Mouse (Mus musculus): ENCODE data around the gene Hexim2. TPM values are rescaled to one million over a fixed set of nuclear protein-coding genes. Genes with fewer than 3 reads are reported as not detected.

The Hexim2 gene
- 8.7 and 9.2 TPM in 2 replicates for polyA plus RNA-seq (2014; fragmentation: Nextera tagmentation; extraction: Ambion mirVana)

DNA sequence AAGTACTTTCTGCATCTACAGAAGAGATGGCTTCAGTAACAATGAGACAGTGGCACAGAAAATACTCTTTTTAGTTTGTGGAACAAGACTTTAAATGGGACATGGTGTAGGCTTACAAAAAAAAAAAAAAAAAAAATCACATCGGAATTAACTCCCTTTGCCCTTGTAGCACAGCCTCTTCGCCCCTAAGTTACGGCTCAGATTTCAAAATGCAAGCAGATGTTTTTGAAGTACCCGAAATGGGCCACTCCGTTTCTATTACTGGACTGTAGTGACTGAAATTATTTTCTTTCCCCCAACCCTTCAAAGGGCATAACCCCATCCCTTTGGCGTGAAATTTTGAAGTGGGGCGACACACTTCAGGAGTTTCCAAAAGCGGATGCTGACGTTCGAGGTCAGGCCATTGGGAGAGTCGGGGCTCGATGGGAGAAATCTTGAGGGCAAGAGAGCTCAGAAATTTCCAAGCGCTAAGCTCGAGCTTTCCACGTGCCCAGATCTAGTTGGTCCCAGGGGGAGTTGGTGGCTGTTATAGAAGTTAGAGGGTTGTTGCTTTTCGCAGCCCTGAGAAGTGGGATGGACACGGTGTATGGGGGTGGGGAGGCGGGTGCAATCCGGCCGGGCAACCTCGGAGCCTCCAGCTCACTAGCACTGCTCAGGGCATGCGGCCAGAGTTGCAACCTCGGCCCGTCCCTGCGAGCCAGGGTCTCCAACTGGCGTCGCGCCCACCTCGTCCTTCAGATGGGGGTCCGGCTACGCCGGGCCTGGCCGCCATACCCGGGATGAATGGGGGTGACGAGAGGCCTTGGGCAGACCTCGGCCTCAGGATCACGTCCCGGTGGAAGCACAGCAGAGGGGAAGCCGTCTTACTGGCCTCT is at the start of gene Hexim2:
Hexim2 (plus strand) TSS at position 729 of the 875 bp plus-strand sequence.
- Histone ChIP-seq H3K4me3 (ENCODE audit: low read depth, low read length) (peak within 1 kb of the TSS; percentile 95), H3K9ac (ENCODE audit: low read length) (peak within 1 kb of the TSS; percentile 99), H3K9me3 (ENCODE audit: control insufficient read depth, low read length) (no peaks in the 10 kb centered on the region), H3K36me3 (ENCODE audit: control insufficient read depth, insufficient read depth, low read length) (no peaks in the 10 kb centered on the region), H3K27ac (ENCODE audit: low read depth, low read length) (peak within 1 kb of the TSS; percentile 95), H3K4me1 (replicated peaks; ENCODE audit: control insufficient read depth, insufficient read depth, low read length) (peaks cover 6% of the 10 kb centered on the region), H3K4me2 (ENCODE audit: low read depth, low read length, severe bottlenecking) (peak within 1 kb of the TSS; percentile 70), H3K27me3 (ENCODE audit: control insufficient read depth, insufficient read depth, low read length) (no peaks in the 10 kb centered on the region)
- DNase-seq (ENCODE audit: low spot score) (no peak), ATAC-seq (replicated peaks; ENCODE audit: low FRiP score) (peak; percentile 67)
- under 1% methylated on average over 39 of the region's 39 CpGs for WGBS

- Histone ChIP-seq H3K4me3 (ENCODE audit: low read depth, low read length) (no peak overlapping the region), H3K36me3 (ENCODE audit: control insufficient read depth, insufficient read depth, low read length) (no peaks in the 10 kb centered on the region), H3K9me3 (ENCODE audit: control insufficient read depth, low read length) (no peaks in the 10 kb centered on the region), H3K27ac (ENCODE audit: low read depth, low read length) (no peak overlapping the region), H3K27me3 (ENCODE audit: control insufficient read depth, insufficient read depth, low read length) (no peaks in the 10 kb centered on the region), H3K4me1 (replicated peaks; ENCODE audit: control insufficient read depth, insufficient read depth, low read length) (0 out of 2 replicates have a peak, but pooled peaks cover 3% of the 10 kb centered on the region), H3K9ac (ENCODE audit: low read length) (no peak overlapping the region), H3K4me2 (ENCODE audit: low read depth, low read length, severe bottlenecking) (no peak overlapping the region)
- DNase-seq (ENCODE audit: low spot score), result no peak
- no peak for ATAC-seq (replicated peaks; ENCODE audit: low FRiP score)
- 97% methylated on average over 7 of the region's 7 CpGs for WGBS
Observed at GRCm38 (mm10) chr11:103093306-103093705, 38.9 kb upstream of the Hexim2 start.

DNA sequence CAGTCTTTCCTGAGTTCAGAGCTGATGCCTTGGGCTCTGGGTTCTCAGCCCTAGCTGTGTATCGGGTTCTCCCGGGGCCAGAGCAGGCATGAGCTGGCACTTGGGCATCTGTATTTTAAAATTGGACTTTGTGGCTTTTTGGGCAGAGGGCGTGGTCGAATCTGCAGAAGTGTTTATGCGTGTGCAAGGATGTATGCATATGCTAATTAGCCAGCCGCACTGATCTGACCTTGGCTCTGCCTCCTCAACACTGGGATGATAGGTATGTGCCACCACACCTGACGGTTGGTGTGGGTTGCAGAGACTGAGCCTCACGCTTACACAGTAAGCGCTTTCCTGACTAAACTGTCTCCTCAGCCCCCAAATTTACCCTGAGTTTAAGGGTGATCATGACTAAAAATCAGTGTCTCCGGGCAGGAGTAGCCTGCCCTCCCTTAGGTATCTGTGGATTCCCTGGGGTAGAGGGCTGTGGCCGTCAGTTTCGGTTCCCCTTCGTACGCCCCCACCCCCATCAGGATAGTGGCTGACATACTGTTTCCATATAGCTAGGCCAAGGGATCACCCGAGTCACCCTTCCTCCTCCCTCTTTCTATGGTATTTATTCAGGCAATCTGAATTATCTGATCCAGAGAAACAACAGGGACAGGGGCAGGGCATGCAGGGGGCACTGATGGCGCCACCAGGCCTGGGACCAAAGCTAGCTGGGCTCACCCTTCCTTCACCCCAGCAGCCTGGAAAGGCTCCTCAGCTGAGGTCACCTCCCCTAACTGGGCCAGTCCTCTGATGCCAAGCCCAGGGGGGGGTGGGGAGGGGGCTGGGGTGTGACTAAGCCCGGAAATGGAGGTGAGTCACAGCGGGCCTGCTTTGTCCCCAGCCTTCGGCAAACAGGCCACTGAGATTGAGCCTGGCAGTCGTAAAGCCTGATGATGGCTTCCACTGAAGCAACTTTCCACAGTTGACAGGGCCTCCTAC is 38.1 kb upstream of the Hexim2 start:
- 73% methylated on average over 20 of the region's 20 CpGs for WGBS
- H3K4me3 ChIP-seq (ENCODE audit: low read depth, low read length), result no peak overlapping the region
- DNase-seq (ENCODE audit: low spot score), result no peak
- ATAC-seq (replicated peaks; ENCODE audit: low FRiP score), result no peak
- peaks cover 3% of the 10 kb centered on the region; the same call in 1 of the 2 replicates for H3K27me3 ChIP-seq (ENCODE audit: control insufficient read depth, insufficient read depth, low read length)
- no peak overlapping the region for H3K27ac ChIP-seq (ENCODE audit: low read depth, low read length)
- no peaks in the 10 kb centered on the region for H3K9me3 ChIP-seq (ENCODE audit: control insufficient read depth, low read length)
- no peak overlapping the region for H3K9ac ChIP-seq (ENCODE audit: low read length)
- H3K4me1 ChIP-seq (replicated peaks; ENCODE audit: control insufficient read depth, insufficient read depth, low read length), result 0 out of 2 replicates have a peak, but pooled peaks cover 5% of the 10 kb centered on the region
- no peak overlapping the region for H3K4me2 ChIP-seq (ENCODE audit: low read depth, low read length, severe bottlenecking)
- no peaks in the 10 kb centered on the region for H3K36me3 ChIP-seq (ENCODE audit: control insufficient read depth, insufficient read depth, low read length)

GRCm38 (mm10) chr11:103095107-103095670 is 37.0 kb upstream of the Hexim2 start:
- DNase-seq (ENCODE audit: low spot score), result no peak
- no peak for ATAC-seq (replicated peaks; ENCODE audit: low FRiP score)
- Histone ChIP-seq H3K9me3 (ENCODE audit: control insufficient read depth, low read length) (no peaks in the 10 kb centered on the region), H3K36me3 (ENCODE audit: control insufficient read depth, insufficient read depth, low read length) (no peaks in the 10 kb centered on the region), H3K4me3 (ENCODE audit: low read depth, low read length) (no peak overlapping the region), H3K27ac (ENCODE audit: low read depth, low read length) (no peak overlapping the region), H3K4me1 (replicated peaks; ENCODE audit: control insufficient read depth, insufficient read depth, low read length) (0 out of 2 replicates have a peak, but pooled peaks cover 5% of the 10 kb centered on the region), H3K4me2 (ENCODE audit: low read depth, low read length, severe bottlenecking) (no peak overlapping the region), H3K27me3 (ENCODE audit: control insufficient read depth, insufficient read depth, low read length) (peaks cover 11% of the 10 kb centered on the region), H3K9ac (ENCODE audit: low read length) (no peak overlapping the region)
- WGBS, result 61% methylated on average over 9 of the region's 9 CpGs

DNA sequence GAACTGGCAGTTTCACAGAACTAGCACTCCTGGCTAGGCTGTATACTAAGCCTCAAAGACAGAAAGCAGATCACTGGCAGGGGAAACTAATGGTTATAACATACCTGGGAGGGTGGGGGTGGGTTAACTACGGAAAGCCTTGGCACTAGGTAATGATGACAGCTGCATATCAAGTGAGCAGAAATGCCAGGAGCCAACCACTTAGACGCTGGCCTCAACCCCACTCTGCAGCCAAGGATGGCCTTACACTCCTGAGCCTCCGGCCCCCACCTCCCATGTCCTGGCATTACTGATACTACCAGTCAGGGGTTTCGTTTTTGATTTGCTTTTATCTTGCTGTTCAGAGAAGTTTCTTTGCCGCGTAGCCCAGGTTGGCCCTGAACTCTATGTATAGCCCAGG is 36.4 kb upstream of the Hexim2 start:
- Histone ChIP-seq H3K4me3 (ENCODE audit: low read depth, low read length) (no peak overlapping the region), H3K27me3 (ENCODE audit: control insufficient read depth, insufficient read depth, low read length) (peaks cover 17% of the 10 kb centered on the region), H3K4me1 (replicated peaks; ENCODE audit: control insufficient read depth, insufficient read depth, low read length) (0 out of 2 replicates have a peak, but pooled peaks cover 5% of the 10 kb centered on the region), H3K9me3 (ENCODE audit: control insufficient read depth, low read length) (no peaks in the 10 kb centered on the region), H3K36me3 (ENCODE audit: control insufficient read depth, insufficient read depth, low read length) (no peaks in the 10 kb centered on the region), H3K4me2 (ENCODE audit: low read depth, low read length, severe bottlenecking) (no peak overlapping the region), H3K27ac (ENCODE audit: low read depth, low read length) (no peak overlapping the region), H3K9ac (ENCODE audit: low read length) (no peak overlapping the region)
- ATAC-seq (replicated peaks; ENCODE audit: low FRiP score) (no peak), DNase-seq (ENCODE audit: low spot score) (no peak)
- 87% methylated on average over 6 of the region's 6 CpGs for WGBS

- peak; percentile 69 for DNase-seq (ENCODE audit: low spot score)
- H3K27me3 ChIP-seq (ENCODE audit: control insufficient read depth, insufficient read depth, low read length), result peaks cover 29% of the 10 kb centered on the region
- H3K4me2 ChIP-seq (ENCODE audit: low read depth, low read length, severe bottlenecking), result peak overlapping the region; percentile 3; the same call in 1 of the 2 replicates
- H3K9me3 ChIP-seq (ENCODE audit: control insufficient read depth, low read length), result no peaks in the 10 kb centered on the region
- H3K27ac ChIP-seq (ENCODE audit: low read depth, low read length), result no peak overlapping the region
- H3K9ac ChIP-seq (ENCODE audit: low read length), result no peak overlapping the region
- ATAC-seq (replicated peaks; ENCODE audit: low FRiP score), result no peak
- H3K36me3 ChIP-seq (ENCODE audit: control insufficient read depth, insufficient read depth, low read length), result no peaks in the 10 kb centered on the region
- WGBS, result 19% methylated on average over 22 of the region's 22 CpGs
- no peak overlapping the region for H3K4me3 ChIP-seq (ENCODE audit: low read depth, low read length)
- peaks cover 10% of the 10 kb centered on the region for H3K4me1 ChIP-seq (replicated peaks; ENCODE audit: control insufficient read depth, insufficient read depth, low read length)
Observed at GRCm38 (mm10) chr11:103096979-103097894, 35.0 kb upstream of the Hexim2 start.

DNA sequence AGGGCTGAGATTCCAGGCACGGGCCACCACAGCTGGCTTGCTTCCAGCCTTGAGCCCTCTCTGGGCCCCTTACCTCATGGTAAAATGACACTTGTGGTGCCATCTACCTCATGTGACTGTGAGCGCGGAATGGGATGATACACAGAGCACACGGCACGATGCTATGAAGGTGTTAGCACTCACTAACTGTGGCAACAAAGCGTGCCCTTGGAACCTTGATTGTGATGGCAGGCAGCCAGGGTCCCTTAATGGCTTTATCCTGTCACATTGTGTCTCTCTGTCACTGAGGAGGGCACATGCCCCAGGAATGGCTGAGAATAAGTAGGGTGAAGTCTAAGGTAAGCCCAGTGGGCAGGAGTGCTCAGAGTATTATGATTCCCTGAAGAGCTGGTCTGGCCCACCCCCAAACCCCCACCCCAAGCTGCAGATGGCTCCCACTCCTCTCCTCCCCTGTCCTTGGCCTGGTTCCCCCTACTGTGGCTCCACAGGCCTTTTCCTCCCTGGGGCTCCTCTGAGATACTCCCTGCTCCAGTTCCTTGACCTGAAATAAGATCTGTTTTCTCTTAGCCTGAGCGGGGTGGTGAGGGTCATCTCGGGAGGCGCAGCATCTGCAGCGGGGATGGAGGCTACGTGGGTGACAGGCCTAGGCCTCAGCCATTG is 33.6 kb upstream of the Hexim2 start:
- H3K27ac ChIP-seq (ENCODE audit: low read depth, low read length), result no peak overlapping the region
- H3K9ac ChIP-seq (ENCODE audit: low read length), result no peak overlapping the region
- WGBS, result 74% methylated on average over 11 of the region's 11 CpGs
- no peaks in the 10 kb centered on the region for H3K36me3 ChIP-seq (ENCODE audit: control insufficient read depth, insufficient read depth, low read length)
- no peak for ATAC-seq (replicated peaks; ENCODE audit: low FRiP score)
- H3K27me3 ChIP-seq (ENCODE audit: control insufficient read depth, insufficient read depth, low read length), result peaks cover 31% of the 10 kb centered on the region
- no peaks in the 10 kb centered on the region for H3K9me3 ChIP-seq (ENCODE audit: control insufficient read depth, low read length)
- H3K4me1 ChIP-seq (replicated peaks; ENCODE audit: control insufficient read depth, insufficient read depth, low read length), result peaks cover 16% of the 10 kb centered on the region
- no peak overlapping the region for H3K4me2 ChIP-seq (ENCODE audit: low read depth, low read length, severe bottlenecking)
- DNase-seq (ENCODE audit: low spot score), result peak; percentile 43
- no peak overlapping the region for H3K4me3 ChIP-seq (ENCODE audit: low read depth, low read length)

Measured in forebrain, embryonic 11.5 days (tissue).